Mouse (Mus musculus) ES-Bruce4 (cell line): Measurements from ENCODE around the gene Anpep. TPM values are rescaled to one million over a fixed set of nuclear protein-coding genes. Genes with fewer than 3 reads are reported as not detected.

Experiments
- H3K27ac ChIP-seq: 2 replicates; pipeline ENCODE4 v1.5.1; 2012; ENCODE audit warnings: low read length, inconsistent platforms; ENCODE audit not compliant: insufficient read depth
- H3K27me3 ChIP-seq: 2 replicates; pipeline ENCODE4 v1.6.1; 2012; ENCODE audit warnings: mild to moderate bottlenecking, low read length, inconsistent platforms; ENCODE audit not compliant: control insufficient read depth, poor library complexity, insufficient read depth, severe bottlenecking
- H3K36me3 ChIP-seq: 2 replicates; pipeline ENCODE4 v1.6.1; 2012; ENCODE audit warnings: inconsistent platforms, mild to moderate bottlenecking, low read length, moderate library complexity; ENCODE audit not compliant: control insufficient read depth, poor library complexity, insufficient read depth, severe bottlenecking
- H3K4me1 ChIP-seq: one replicate; pipeline ENCODE4 v1.8.1; 2011; ENCODE audit warnings: low read length; ENCODE audit not compliant: control insufficient read depth, insufficient read depth
- H3K4me3 ChIP-seq: 2 replicates; pipeline ENCODE4 v1.5.1; 2011; ENCODE audit warnings: low read depth, mild to moderate bottlenecking, low read length
- H3K9ac ChIP-seq: 2 replicates; pipeline ENCODE4 v1.6.1; 2012; ENCODE audit warnings: low read depth, mild to moderate bottlenecking, inconsistent platforms; ENCODE audit not compliant: poor library complexity, severe bottlenecking
- H3K9me3 ChIP-seq: replicated peaks from 2 replicates; pipeline ENCODE4 v1.6.1; 2012; ENCODE audit warnings: mild to moderate bottlenecking, low read length, inconsistent platforms; ENCODE audit not compliant: control insufficient read depth, poor library complexity, insufficient read depth, severe bottlenecking
- CTCF ChIP-seq: IDR thresholded peaks from one replicate; pipeline ENCODE4 v1.8.1; 2011; ENCODE audit warnings: low read depth, low read length
- EP300 ChIP-seq: IDR thresholded peaks from 2 replicates; pipeline ENCODE4 v1.6.1; 2011; ENCODE audit warnings: low read depth, low read length; ENCODE audit not compliant: insufficient read depth
- POLR2A ChIP-seq: IDR thresholded peaks from one replicate; pipeline ENCODE4 v1.8.1; 2011; ENCODE audit warnings: low read length; ENCODE audit not compliant: insufficient read depth
- polyA plus RNA-seq: library from polyadenylated mRNA; stranded (reverse); fragments of >200 nt; gene quantifications from 2 replicates; pipeline ENCODE4 v1.2.4, GENCODE M21; 2011; ENCODE audit warnings: low read depth; ENCODE audit not compliant: missing spikeins, insufficient read depth, insufficient read length

The Anpep gene
- polyA plus RNA-seq, 1 experiment, result 9.7 TPM

- H3K9me3 ChIP-seq, result no peaks in the 10 kb centered on the region
- TF ChIP-seq CTCF (peak; percentile 49), POLR2A (no peak)
- H3K36me3 ChIP-seq, result no peaks in the 10 kb centered on the region
- no peaks in the 10 kb centered on the region for H3K27me3 ChIP-seq
- no peaks in the 10 kb centered on the region for H3K4me1 ChIP-seq
- H3K4me3 ChIP-seq, result no peak overlapping the region
- H3K27ac ChIP-seq, result no peak overlapping the region
- H3K9ac ChIP-seq, result no peak overlapping the region; the same call in 1 of the 2 replicates
These were observed 74.6 kb downstream of the Anpep start for GRCm38 (mm10) chr7:79786295-79786694.

DNA sequence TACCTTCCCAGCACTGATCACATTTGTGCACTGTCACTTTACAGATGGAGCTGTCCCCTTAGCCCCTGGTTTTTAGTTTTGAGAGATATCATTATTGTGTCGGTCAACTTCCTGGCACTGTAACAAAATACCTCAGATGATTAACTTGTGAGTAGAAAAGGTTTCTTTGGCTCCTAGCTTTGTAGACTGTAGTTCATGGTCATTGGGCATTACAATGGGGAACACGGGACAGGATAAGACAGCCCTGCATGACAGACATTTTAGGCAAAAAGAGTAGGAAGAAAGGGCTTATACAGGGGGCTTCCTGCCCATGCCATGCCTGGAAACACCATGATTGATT, 78.4 kb downstream of the Anpep start:
- H3K9me3 ChIP-seq, result no peaks in the 10 kb centered on the region
- no peak overlapping the region for H3K27ac ChIP-seq
- H3K9ac ChIP-seq, result no peak overlapping the region
- no peaks in the 10 kb centered on the region for H3K4me1 ChIP-seq
- H3K27me3 ChIP-seq, result no peaks in the 10 kb centered on the region
- no peak overlapping the region for H3K4me3 ChIP-seq
- TF ChIP-seq POLR2A (no peak), EP300 (no peak)
- H3K36me3 ChIP-seq, result no peaks in the 10 kb centered on the region

GRCm38 (mm10) chr7:79781826-79782515, 78.9 kb downstream of the Anpep start:
- H3K27me3 ChIP-seq, result no peaks in the 10 kb centered on the region
- TF ChIP-seq EP300 (no peak), CTCF (no peak), POLR2A (no peak)
- H3K9ac ChIP-seq, result no peak overlapping the region
- no peaks in the 10 kb centered on the region for H3K36me3 ChIP-seq
- H3K4me3 ChIP-seq, result no peak overlapping the region
- no peak overlapping the region for H3K27ac ChIP-seq
- no peaks in the 10 kb centered on the region for H3K4me1 ChIP-seq
- no peaks in the 10 kb centered on the region for H3K9me3 ChIP-seq

GRCm38 (mm10) chr7:79780647-79781626, 79.9 kb downstream of the Anpep start:
- Histone ChIP-seq H3K27me3 (no peaks in the 10 kb centered on the region), H3K36me3 (no peaks in the 10 kb centered on the region), H3K4me1 (no peaks in the 10 kb centered on the region), H3K9ac (no peak overlapping the region), H3K4me3 (no peak overlapping the region), H3K9me3 (no peaks in the 10 kb centered on the region), H3K27ac (no peak overlapping the region)
- TF ChIP-seq POLR2A (no peak), CTCF (peak; percentile 86), EP300 (no peak)

Other genes with a start within 250 kb of the Anpep start
- gene Rhcg, start 243.4 kb downstream of the Anpep start, polyA plus RNA-seq, result 0.46 TPM in 1 of 2 replicates, not detected in the other
- 36.7 and 41.1 TPM in 2 replicates for gene Ticrr, start 200.9 kb downstream of the Anpep start, polyA plus RNA-seq
- gene Kif7, start 145.3 kb downstream of the Anpep start, polyA plus RNA-seq, result 4.1 and 5.1 TPM in 2 replicates
- gene Plin1, start 128.2 kb downstream of the Anpep start, polyA plus RNA-seq, result 0.28 TPM in 1 of 2 replicates, not detected in the other
- 7.8 and 8.7 TPM in 2 replicates for gene Pex11a, start 117.9 kb downstream of the Anpep start, polyA plus RNA-seq
- 0.97 and 1.9 TPM in 2 replicates for gene Wdr93, start 117.9 kb downstream of the Anpep start, polyA plus RNA-seq
- gene Mesp1, start 67.3 kb downstream of the Anpep start, polyA plus RNA-seq, result not detected in 2 replicates
- 1.2 and 1.5 TPM in 2 replicates for gene Mesp2, start 50.3 kb downstream of the Anpep start, polyA plus RNA-seq
- gene Ap3s2, start 59.6 kb upstream of the Anpep start, polyA plus RNA-seq, result 61.0 and 61.2 TPM in 2 replicates
- 2.3 and 2.4 TPM in 2 replicates for gene Arpin, start 74.3 kb upstream of the Anpep start, polyA plus RNA-seq
- gene Zfp710, start 163.8 kb upstream of the Anpep start, polyA plus RNA-seq, result 80.1 and 86.7 TPM in 2 replicates